Mouse (Mus musculus): ENCODE results near the gene Swsap1.

DNA sequence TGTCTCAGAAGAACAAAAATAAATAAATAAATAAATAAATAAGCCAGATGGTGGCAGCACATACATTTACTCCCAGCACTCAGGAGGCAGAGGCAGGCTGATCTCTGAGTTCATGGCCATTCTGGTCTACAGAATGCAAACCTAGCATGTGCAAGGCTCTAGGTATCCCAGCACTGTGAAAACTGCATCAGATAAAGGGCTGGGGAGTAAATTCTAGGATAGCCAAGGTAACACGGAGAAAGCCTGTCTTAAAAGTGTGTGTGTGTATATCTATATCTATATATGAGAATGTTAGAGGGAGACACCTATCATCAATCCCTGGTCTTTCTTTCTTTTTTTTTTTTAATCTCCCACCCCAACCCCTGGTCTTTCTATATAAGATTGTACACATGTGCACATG lies 30.0 kb upstream of the Swsap1 start:
- TF ChIP-seq TCF12 (IDR thresholded peaks at IDR 0.05; ENCODE audit: insufficient read depth, poor library complexity, severe bottlenecking), result no peak
- TF ChIP-seq POLR2A (IDR thresholded peaks at IDR 0.05; ENCODE audit: insufficient read length, low read depth), result no peak
- no peak for TF ChIP-seq USF1 (IDR thresholded peaks at IDR 0.05; ENCODE audit: low read depth)
- TF ChIP-seq MYOG (IDR thresholded peaks at IDR 0.05; ENCODE audit: control insufficient read depth in 1 of 3, insufficient read depth in 1 of 3, insufficient read length in 2 of 3, low read depth in 2 of 3), result no peak
- no peak for TF ChIP-seq POLR2AphosphoS2 (IDR thresholded peaks at IDR 0.05; ENCODE audit: insufficient read length, low read depth)
- TF ChIP-seq E2F4 (IDR thresholded peaks at IDR 0.05; ENCODE audit: insufficient read depth), result no peak

Measured in myocyte (in vitro differentiated cells).